Mouse (Mus musculus): Measurements from ENCODE around the gene Ccdc157. TPM values are rescaled to one million over a fixed set of nuclear protein-coding genes. Genes with fewer than 3 reads are reported as not detected.

Ccdc157 gene
- polyA plus RNA-seq, 2 experiments = 0.32 to 0.97 TPM

DNA sequence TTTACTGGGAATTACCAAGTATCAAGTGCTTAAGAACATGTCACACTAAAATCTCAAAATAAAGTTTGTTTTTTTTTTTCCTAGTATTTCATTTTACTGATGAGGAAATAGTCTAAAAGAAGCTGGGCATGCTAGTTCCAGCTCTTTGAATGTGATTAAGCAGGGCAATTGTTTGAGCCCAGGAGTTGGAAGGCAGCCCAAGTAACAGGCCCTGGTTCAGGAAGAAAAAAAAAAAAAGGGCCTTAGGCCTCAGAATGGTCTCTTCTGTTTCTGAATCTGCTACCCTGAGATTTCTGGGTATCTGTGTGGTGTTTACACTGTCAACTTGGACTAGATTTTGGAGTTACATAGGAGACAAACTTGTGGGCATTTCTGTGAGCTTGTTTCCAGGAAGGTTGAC lies 23.4 kb upstream of the Ccdc157 start:
- Histone ChIP-seq H3K4me1 (replicated peaks; ENCODE audit: control insufficient read depth in 2 of 2, insufficient read depth in 2 of 2, low read length in 1 of 2) (peaks cover 0 to 3% of the 10 kb centered on the region in 2 experiments; a peak in 3 of 4 replicates), H3K27me3 (ENCODE audit: control insufficient read depth, insufficient read depth, low read length) (no peaks in the 10 kb centered on the region), H3K4me2 (ENCODE audit: low read depth) (no peak overlapping the region), H3K4me3 (ENCODE audit: insufficient read depth in 1 of 2, low read depth in 2 of 2, low read length in 2 of 2) (no peak overlapping the region), H3K9me3 (ENCODE audit: control insufficient read depth, low read length) (no peaks in the 10 kb centered on the region), H3K36me3 (replicated peaks; ENCODE audit: control insufficient read depth, insufficient read depth, low read depth) (peaks cover 35% of the 10 kb centered on the region), H3K9ac (replicated peaks) (no peak overlapping the region), H3K27ac (no peak overlapping the region)
- TF ChIP-seq EP300 (IDR thresholded peaks at IDR 0.05; ENCODE audit: low read depth) (no peak), CTCF (IDR thresholded peaks at IDR 0.05; ENCODE audit: low read depth) (no peak)
- ATAC-seq (ENCODE audit: insufficient read depth) (no peak), DNase-seq (ENCODE audit: low read depth in 3 of 3, low spot score in 3 of 3) (no peak)

GRCm38 (mm10) chr11:4182061-4182460 lies 22.0 kb upstream of the Ccdc157 start:
- TF ChIP-seq EP300 (IDR thresholded peaks at IDR 0.05; ENCODE audit: low read depth) (no peak), CTCF (IDR thresholded peaks at IDR 0.05; ENCODE audit: low read depth) (no peak)
- Histone ChIP-seq H3K4me2 (ENCODE audit: low read depth) (no peak overlapping the region), H3K9ac (replicated peaks) (no peak overlapping the region), H3K27ac (no peak overlapping the region), H3K36me3 (replicated peaks; ENCODE audit: control insufficient read depth, insufficient read depth, low read depth) (peaks cover 50% of the 10 kb centered on the region), H3K4me1 (replicated peaks; ENCODE audit: control insufficient read depth in 2 of 2, insufficient read depth in 2 of 2, low read length in 1 of 2) (no peaks in the 10 kb centered on the region; a peak in 1 of 4 replicates), H3K27me3 (ENCODE audit: control insufficient read depth, insufficient read depth, low read length) (no peaks in the 10 kb centered on the region), H3K9me3 (ENCODE audit: control insufficient read depth, low read length) (no peaks in the 10 kb centered on the region), H3K4me3 (ENCODE audit: insufficient read depth in 1 of 2, low read depth in 2 of 2, low read length in 2 of 2) (no peak overlapping the region)
- WGBS (ENCODE audit: insufficient replicate concordance) = 61% methylated on average over 1 of the region's 1 CpGs
- no peak for ATAC-seq (ENCODE audit: insufficient read depth)
- no peak for DNase-seq (ENCODE audit: low read depth in 3 of 3, low spot score in 3 of 3)

DNA sequence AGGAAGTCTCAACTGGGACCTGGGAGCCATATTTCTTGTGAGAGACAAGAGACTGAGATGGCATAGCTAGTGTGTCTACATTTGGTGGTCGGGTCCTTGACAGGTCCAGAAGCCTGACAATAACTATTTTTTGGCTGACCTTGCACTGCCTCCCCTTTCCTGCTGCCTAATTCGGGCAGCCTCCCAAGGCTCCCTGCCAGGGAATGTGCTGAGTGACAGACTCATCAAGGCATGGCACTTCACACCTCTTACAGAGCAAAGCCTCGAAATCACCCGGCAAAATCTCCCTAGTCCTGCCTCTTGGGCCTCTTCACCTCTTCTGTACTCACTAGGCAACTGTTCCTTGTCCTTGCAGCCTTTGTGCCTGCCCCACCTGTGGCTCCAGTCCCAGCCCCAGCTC lies 17.6 kb upstream of the Ccdc157 start:
- no peak overlapping the region for H3K27ac ChIP-seq
- peaks cover 92% of the 10 kb centered on the region for H3K36me3 ChIP-seq (replicated peaks; ENCODE audit: control insufficient read depth, insufficient read depth, low read depth)
- H3K4me1 ChIP-seq (replicated peaks; ENCODE audit: control insufficient read depth in 2 of 2, insufficient read depth in 2 of 2, low read length in 1 of 2) = no peaks in the 10 kb centered on the region
- no peak for TF ChIP-seq CTCF (IDR thresholded peaks at IDR 0.05; ENCODE audit: low read depth)
- no peak for TF ChIP-seq EP300 (IDR thresholded peaks at IDR 0.05; ENCODE audit: low read depth)
- no peaks in the 10 kb centered on the region for H3K9me3 ChIP-seq (ENCODE audit: control insufficient read depth, low read length)
- ATAC-seq (ENCODE audit: insufficient read depth) = no peak
- no peak overlapping the region for H3K4me3 ChIP-seq (ENCODE audit: insufficient read depth in 1 of 2, low read depth in 2 of 2, low read length in 2 of 2)
- no peaks in the 10 kb centered on the region for H3K27me3 ChIP-seq (ENCODE audit: control insufficient read depth, insufficient read depth, low read length)
- H3K9ac ChIP-seq (replicated peaks) = no peak overlapping the region
- 81% methylated on average over 4 of the region's 4 CpGs for WGBS (ENCODE audit: insufficient replicate concordance)
- H3K4me2 ChIP-seq (ENCODE audit: low read depth) = no peak overlapping the region
- no peak for DNase-seq (ENCODE audit: low read depth in 3 of 3, low spot score in 3 of 3)

DNA sequence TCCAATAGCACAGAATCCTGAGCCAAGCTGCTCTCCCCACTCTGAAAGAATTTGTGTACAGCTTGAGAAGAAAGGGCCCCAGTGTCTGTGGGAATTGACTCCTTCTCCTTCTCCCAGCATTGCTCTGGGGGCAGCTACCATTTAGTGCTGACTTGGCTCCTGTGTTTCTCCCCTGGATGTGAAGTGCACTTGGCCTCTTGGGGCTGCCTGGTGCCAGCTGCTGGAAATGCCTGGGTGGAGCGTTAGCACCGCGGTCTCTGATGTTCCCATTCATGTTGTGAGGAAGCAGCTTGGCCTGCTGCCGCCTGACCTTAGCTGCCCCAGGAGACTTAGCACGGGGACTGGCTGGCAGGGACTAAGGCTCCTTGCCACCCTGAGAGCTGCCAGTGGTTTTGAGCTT lies 14.5 kb upstream of the Ccdc157 start:
- Histone ChIP-seq H3K27ac (no peak overlapping the region), H3K4me2 (ENCODE audit: low read depth) (no peak overlapping the region), H3K9ac (replicated peaks) (no peak overlapping the region), H3K9me3 (ENCODE audit: control insufficient read depth, low read length) (no peaks in the 10 kb centered on the region), H3K27me3 (ENCODE audit: control insufficient read depth, insufficient read depth, low read length) (no peaks in the 10 kb centered on the region), H3K36me3 (replicated peaks; ENCODE audit: control insufficient read depth, insufficient read depth, low read depth) (peaks cover 98% of the 10 kb centered on the region), H3K4me1 (replicated peaks; ENCODE audit: control insufficient read depth in 2 of 2, insufficient read depth in 2 of 2, low read length in 1 of 2) (no peaks in the 10 kb centered on the region), H3K4me3 (ENCODE audit: insufficient read depth in 1 of 2, low read depth in 2 of 2, low read length in 2 of 2) (no peak overlapping the region)
- 97% methylated on average over 5 of the region's 5 CpGs for WGBS (ENCODE audit: insufficient replicate concordance)
- TF ChIP-seq CTCF (IDR thresholded peaks at IDR 0.05; ENCODE audit: low read depth) = no peak
- TF ChIP-seq EP300 (IDR thresholded peaks at IDR 0.05; ENCODE audit: low read depth) = no peak
- no peak for ATAC-seq (ENCODE audit: insufficient read depth)
- DNase-seq (ENCODE audit: low read depth in 3 of 3, low spot score in 3 of 3) = no peak

DNA sequence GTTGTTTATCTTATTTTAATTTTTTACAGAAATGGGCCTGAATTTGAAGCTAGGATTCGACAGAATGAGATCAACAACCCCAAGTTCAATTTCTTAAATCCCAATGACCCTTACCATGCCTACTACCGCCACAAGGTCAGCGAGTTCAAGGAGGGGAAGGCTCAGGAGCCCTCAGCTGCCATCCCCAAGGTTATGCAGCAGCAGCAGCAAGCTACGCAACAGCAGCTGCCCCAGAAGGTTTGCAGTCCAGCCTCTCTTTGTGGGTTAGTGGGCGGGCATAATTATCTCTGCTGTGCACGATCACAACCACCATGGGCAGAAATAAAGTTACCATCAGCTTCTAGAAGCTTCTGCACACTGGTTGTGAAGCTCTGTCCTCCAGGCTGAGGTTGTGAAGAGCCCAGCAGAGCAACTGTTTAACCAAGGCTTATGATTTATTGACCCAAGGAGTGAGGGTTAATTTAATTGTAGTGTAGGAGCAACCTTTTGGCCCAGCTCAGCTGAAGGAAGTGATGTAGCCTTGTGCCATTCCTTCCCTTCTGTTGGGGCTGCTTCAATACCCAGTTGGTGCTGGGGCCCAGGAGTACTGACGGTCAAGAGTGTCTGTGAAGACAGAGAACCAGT lies 6.5 kb upstream of the Ccdc157 start:
- Histone ChIP-seq H3K4me3 (ENCODE audit: insufficient read depth in 1 of 2, low read depth in 2 of 2, low read length in 2 of 2) (no peak overlapping the region), H3K36me3 (replicated peaks; ENCODE audit: control insufficient read depth, insufficient read depth, low read depth) (peaks cover 94% of the 10 kb centered on the region), H3K9ac (replicated peaks) (no peak overlapping the region), H3K4me2 (ENCODE audit: low read depth) (no peak overlapping the region), H3K27me3 (ENCODE audit: control insufficient read depth, insufficient read depth, low read length) (no peaks in the 10 kb centered on the region), H3K4me1 (replicated peaks; ENCODE audit: control insufficient read depth in 2 of 2, insufficient read depth in 2 of 2, low read length in 1 of 2) (peaks cover 2 to 8% of the 10 kb centered on the region in 2 experiments), H3K27ac (no peak overlapping the region), H3K9me3 (ENCODE audit: control insufficient read depth, low read length) (no peaks in the 10 kb centered on the region)
- no peak for DNase-seq (ENCODE audit: low read depth in 3 of 3, low spot score in 3 of 3)
- WGBS (ENCODE audit: insufficient replicate concordance) = 71% methylated on average over 7 of the region's 7 CpGs
- ATAC-seq (ENCODE audit: insufficient read depth) = no peak
- TF ChIP-seq EP300 (IDR thresholded peaks at IDR 0.05; ENCODE audit: low read depth) (no peak), CTCF (IDR thresholded peaks at IDR 0.05; ENCODE audit: low read depth) (no peak)

Measured in liver, embryonic 14.5 days (tissue).